ENCODE assay signal across 17 mouse cellular contexts in the genomic region with DNA sequence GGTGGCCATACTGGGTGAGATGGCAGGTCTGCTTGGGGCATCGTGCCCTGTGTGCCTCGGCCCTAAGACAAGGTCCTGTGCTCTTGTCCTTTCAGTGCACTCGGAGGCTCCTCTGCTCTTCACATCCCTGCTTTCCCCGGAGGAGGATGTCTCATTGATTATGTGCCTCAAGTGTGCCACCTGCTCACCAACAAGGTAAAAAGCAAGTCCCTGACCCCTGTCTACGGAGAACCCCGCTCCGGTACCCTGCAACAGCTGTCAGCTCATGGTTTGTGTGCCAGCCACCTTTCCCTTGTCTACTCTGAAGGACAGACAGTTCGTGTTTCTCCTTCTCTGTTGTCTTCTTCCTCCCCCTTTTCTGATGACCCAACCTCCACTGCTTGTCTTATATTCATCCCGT.
"Had no signal": no experiment of that assay in that cellular context is flagged by ENCODE, and none has a peak within 500 bp of the region (broad histone marks: within the 10 kb centered on the region; RNA-seq: fewer than 3 reads in every experiment).

No protein-coding gene starts in this region.

- H3K9ac ChIP-seq: kidney, embryonic 15.5 days; limb, embryonic 13.5 days; liver, embryonic 12.5 days; liver, embryonic 15.5 days; midbrain, embryonic 12.5 days; midbrain, embryonic 15.5 days; neural tube, embryonic 13.5 days had no signal

- H3K9me3 ChIP-seq: kidney, embryonic 15.5 days; limb, embryonic 10.5 days; limb, embryonic 13.5 days; liver, embryonic 12.5 days; liver, embryonic 15.5 days; midbrain, embryonic 12.5 days; midbrain, embryonic 15.5 days; neural tube, embryonic 13.5 days had no signal

- H3K4me1 ChIP-seq: kidney, embryonic 15.5 days; liver, embryonic 15.5 days; midbrain, embryonic 12.5 days; midbrain, embryonic 15.5 days; neural tube, embryonic 13.5 days had no signal

- DNase-seq: kidney, adult 8-10 months; kidney, postnatal 10 days; kidney, postnatal 36 days; liver; lung, adult 2 months; thymus, adult 18-20 months; thymus, postnatal 36 days had no signal

- H3K27ac ChIP-seq: kidney, embryonic 15.5 days; limb, embryonic 10.5 days; limb, embryonic 13.5 days; liver, embryonic 12.5 days; liver, embryonic 15.5 days; macrophage; midbrain, embryonic 12.5 days; midbrain, embryonic 15.5 days; neural tube, embryonic 13.5 days had no signal

- H3K27me3 ChIP-seq: kidney, embryonic 15.5 days; limb, embryonic 13.5 days; liver, embryonic 12.5 days; liver, embryonic 15.5 days; midbrain, embryonic 12.5 days; midbrain, embryonic 15.5 days; neural tube, embryonic 13.5 days had no signal

- H3K36me3 ChIP-seq: kidney, embryonic 15.5 days; limb, embryonic 10.5 days; limb, embryonic 13.5 days; liver, embryonic 12.5 days; liver, embryonic 15.5 days; midbrain, embryonic 12.5 days; midbrain, embryonic 15.5 days; neural tube, embryonic 13.5 days had no signal

- ATAC-seq: liver, embryonic 12.5 days; midbrain, embryonic 15.5 days had no signal

- H3K4me3 ChIP-seq: kidney, embryonic 15.5 days; limb, embryonic 10.5 days; limb, embryonic 13.5 days; liver, embryonic 12.5 days; liver, embryonic 15.5 days; midbrain, embryonic 12.5 days; midbrain, embryonic 15.5 days; myocyte; neural tube, embryonic 13.5 days had no signal

- H3K4me2 ChIP-seq: kidney, embryonic 15.5 days; limb, embryonic 13.5 days; liver, embryonic 12.5 days; liver, embryonic 15.5 days; midbrain, embryonic 12.5 days; midbrain, embryonic 15.5 days; neural tube, embryonic 13.5 days had no signal
